Mouse (Mus musculus): ENCODE data around the gene Prpf39. TPM values are rescaled to one million over a fixed set of nuclear protein-coding genes. Genes with fewer than 3 reads are reported as not detected.
A peak's percentile ranks its signal among the peaks of the same experiment; 100 is the strongest.

Prpf39 gene
- polyA plus RNA-seq, 1 experiment from 2014 or later, result 68.1 TPM

- peak overlapping the region; percentile 93 for H3K27ac ChIP-seq
- peak overlapping the region; percentile 83 for H3K4me3 ChIP-seq
- peak overlapping the region; percentile 87 for H3K4me2 ChIP-seq
- H3K4me1 ChIP-seq, result peaks cover 28% of the 10 kb centered on the region
- peak; percentile 60 for ATAC-seq (ENCODE audit: insufficient number of reproducible peaks, insufficient read depth, low FRiP score, low TSS enrichment, low read depth)
- 4% methylated on average over 21 of the region's 21 CpGs for WGBS
- peaks cover 11% of the 10 kb centered on the region for H3K36me3 ChIP-seq
- H3K9me3 ChIP-seq, result no peaks in the 10 kb centered on the region
- H3K27me3 ChIP-seq, result no peaks in the 10 kb centered on the region
- peak overlapping the region; percentile 96 for H3K9ac ChIP-seq
These were observed 36.9 kb downstream of the Prpf39 start for GRCm38 (mm10) chr12:65072911-65073610.

- no peaks in the 10 kb centered on the region for H3K9me3 ChIP-seq
- H3K27ac ChIP-seq, result peak within 1 kb of the TSS; percentile 93
- WGBS, result under 1% methylated on average over 49 of the region's 49 CpGs
- peaks cover 5% of the 10 kb centered on the region for H3K36me3 ChIP-seq
- no peaks in the 10 kb centered on the region for H3K27me3 ChIP-seq
- peak within 1 kb of the TSS; percentile 87 for H3K4me2 ChIP-seq
- ATAC-seq (ENCODE audit: insufficient number of reproducible peaks, insufficient read depth, low FRiP score, low TSS enrichment, low read depth), result peak; percentile 100
- peak within 1 kb of the TSS; percentile 96 for H3K9ac ChIP-seq
- H3K4me1 ChIP-seq, result peaks cover 28% of the 10 kb centered on the region
- peak within 1 kb of the TSS; percentile 83 for H3K4me3 ChIP-seq
These were observed 37.6 kb downstream of the Prpf39 start, which contains the start of gene Fkbp3 for GRCm38 (mm10) chr12:65073611-65074178. Fkbp3 (minus strand) TSS chr12:65074007.

GRCm38 (mm10) chr12:65074651-65075050, 38.5 kb downstream of the Prpf39 start:
- H3K4me1 ChIP-seq, result peaks cover 28% of the 10 kb centered on the region
- peak overlapping the region; percentile 93 for H3K27ac ChIP-seq
- H3K36me3 ChIP-seq, result no peaks in the 10 kb centered on the region
- ATAC-seq (ENCODE audit: insufficient number of reproducible peaks, insufficient read depth, low FRiP score, low TSS enrichment, low read depth), result no peak
- H3K9me3 ChIP-seq, result no peaks in the 10 kb centered on the region
- WGBS, result 37% methylated on average over 7 of the region's 7 CpGs
- H3K27me3 ChIP-seq, result no peaks in the 10 kb centered on the region
- peak overlapping the region; percentile 83 for H3K4me3 ChIP-seq
- peak overlapping the region; percentile 96; the same call in 1 of the 2 replicates for H3K9ac ChIP-seq
- peak overlapping the region; percentile 87 for H3K4me2 ChIP-seq

- Histone ChIP-seq H3K9me3 (no peaks in the 10 kb centered on the region), H3K36me3 (peaks cover 2% of the 10 kb centered on the region), H3K4me2 (peak within 1 kb of the TSS; percentile 87), H3K4me1 (peaks cover 28% of the 10 kb centered on the region), H3K9ac (peak within 1 kb of the TSS; percentile 96), H3K4me3 (peak within 1 kb of the TSS; percentile 83), H3K27ac (peak within 1 kb of the TSS; percentile 93), H3K27me3 (no peaks in the 10 kb centered on the region)
- WGBS, result 2% methylated on average over 39 of the region's 39 CpGs
- peak; percentile 44; the same call in 1 of the 2 replicates for ATAC-seq (ENCODE audit: insufficient number of reproducible peaks, insufficient read depth, low FRiP score, low TSS enrichment, low read depth)
These were observed 39.1 kb downstream of the Prpf39 start, which contains the start of gene Fancm for GRCm38 (mm10) chr12:65075085-65075732. Fancm (plus strand) TSS chr12:65075603.

- Histone ChIP-seq H3K4me3 (peak overlapping the region; percentile 83), H3K36me3 (peaks cover 8% of the 10 kb centered on the region), H3K4me2 (peak overlapping the region; percentile 87), H3K27me3 (no peaks in the 10 kb centered on the region), H3K9ac (peak overlapping the region; percentile 88), H3K27ac (peak overlapping the region; percentile 93), H3K9me3 (no peaks in the 10 kb centered on the region), H3K4me1 (peaks cover 28% of the 10 kb centered on the region)
- no peak for ATAC-seq (ENCODE audit: insufficient number of reproducible peaks, insufficient read depth, low FRiP score, low TSS enrichment, low read depth)
- 1% methylated on average over 41 of the region's 41 CpGs for WGBS
These were observed 39.7 kb downstream of the Prpf39 start for GRCm38 (mm10) chr12:65075733-65076310.

GRCm38 (mm10) chr12:65076906-65077305, 40.8 kb downstream of the Prpf39 start:
- ATAC-seq (ENCODE audit: insufficient number of reproducible peaks, insufficient read depth, low FRiP score, low TSS enrichment, low read depth), result no peak
- Histone ChIP-seq H3K4me1 (peaks cover 28% of the 10 kb centered on the region), H3K9ac (peak overlapping the region; percentile 88), H3K27ac (no peak overlapping the region), H3K27me3 (no peaks in the 10 kb centered on the region), H3K9me3 (no peaks in the 10 kb centered on the region), H3K36me3 (peaks cover 8% of the 10 kb centered on the region), H3K4me2 (peak overlapping the region; percentile 87), H3K4me3 (peak overlapping the region; percentile 83)
- 81% methylated on average over 9 of the region's 9 CpGs for WGBS

DNA sequence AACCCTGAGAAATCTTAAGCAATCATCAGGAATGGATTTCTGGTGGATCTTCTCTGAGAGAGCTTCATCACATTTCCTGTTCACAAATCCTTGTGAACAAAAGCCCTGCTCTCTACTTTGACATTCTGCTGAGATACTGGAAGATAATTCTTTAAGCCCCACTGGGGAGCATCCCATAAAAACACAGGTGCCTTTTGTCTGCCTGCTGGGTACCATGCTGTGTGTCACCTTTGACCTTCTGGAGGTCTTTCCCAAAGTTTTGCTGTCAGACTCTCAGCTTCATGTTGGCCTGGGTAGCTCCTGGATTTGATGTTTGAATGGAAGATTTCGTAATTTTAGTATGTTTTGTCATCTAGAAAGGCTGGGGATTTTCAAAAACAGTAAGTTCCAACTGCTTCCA, 72.6 kb downstream of the Prpf39 start:
- no peak overlapping the region for H3K9ac ChIP-seq
- ATAC-seq (ENCODE audit: insufficient number of reproducible peaks, insufficient read depth, low FRiP score, low TSS enrichment, low read depth), result no peak
- 87% methylated on average over 1 of the region's 1 CpGs for WGBS

DNA sequence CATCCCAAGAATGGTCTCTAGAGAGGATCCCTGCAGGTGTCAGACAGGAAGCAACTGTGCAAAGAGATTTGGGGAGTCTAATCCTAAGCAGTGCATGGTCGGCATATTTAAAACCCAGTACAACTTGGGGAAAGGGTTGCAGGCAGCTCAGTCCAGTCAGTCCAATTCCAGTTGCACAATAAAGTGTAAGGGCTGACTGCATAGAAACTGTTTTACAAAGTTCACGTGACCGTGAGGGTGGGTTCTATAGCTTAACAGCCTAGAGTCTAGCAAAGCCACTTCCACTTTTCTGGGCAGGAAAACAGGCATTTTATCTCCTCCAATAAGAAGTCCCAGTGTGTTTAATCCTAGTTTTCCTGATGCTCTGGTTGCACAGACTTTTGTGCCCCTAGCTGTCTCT, 75.4 kb downstream of the Prpf39 start:
- 87% methylated on average over 3 of the region's 3 CpGs for WGBS
- H3K4me1 ChIP-seq, result no peaks in the 10 kb centered on the region
- H3K27me3 ChIP-seq, result no peaks in the 10 kb centered on the region
- H3K4me3 ChIP-seq, result no peak overlapping the region
- peaks cover 36% of the 10 kb centered on the region for H3K36me3 ChIP-seq
- no peak overlapping the region for H3K9ac ChIP-seq
- ATAC-seq (ENCODE audit: insufficient number of reproducible peaks, insufficient read depth, low FRiP score, low TSS enrichment, low read depth), result no peak
- H3K27ac ChIP-seq, result no peak overlapping the region
- no peaks in the 10 kb centered on the region for H3K9me3 ChIP-seq
- H3K4me2 ChIP-seq, result no peak overlapping the region

More for the DNA sequence above, 72.6 kb downstream of the Prpf39 start:
- H3K36me3 ChIP-seq, result peaks cover 39% of the 10 kb centered on the region
- H3K4me3 ChIP-seq, result no peak overlapping the region
- H3K27ac ChIP-seq, result no peak overlapping the region
- H3K9me3 ChIP-seq, result no peaks in the 10 kb centered on the region
- H3K4me2 ChIP-seq, result no peak overlapping the region
- no peaks in the 10 kb centered on the region for H3K27me3 ChIP-seq
- H3K4me1 ChIP-seq, result no peaks in the 10 kb centered on the region

GRCm38 (mm10) chr12:65112811-65113210, 76.7 kb downstream of the Prpf39 start:
- H3K36me3 ChIP-seq, result peaks cover 37% of the 10 kb centered on the region

More at GRCm38 (mm10) chr12:65112811-65113210, 76.7 kb downstream of the Prpf39 start:
- ATAC-seq (ENCODE audit: insufficient number of reproducible peaks, insufficient read depth, low FRiP score, low TSS enrichment, low read depth), result no peak
- H3K9me3 ChIP-seq, result no peaks in the 10 kb centered on the region
- H3K4me2 ChIP-seq, result no peak overlapping the region
- 90% methylated on average over 1 of the region's 1 CpGs for WGBS
- H3K27ac ChIP-seq, result no peak overlapping the region
- no peaks in the 10 kb centered on the region for H3K27me3 ChIP-seq
- no peaks in the 10 kb centered on the region for H3K4me1 ChIP-seq
- H3K9ac ChIP-seq, result no peak overlapping the region
- no peak overlapping the region for H3K4me3 ChIP-seq
